Mouse (Mus musculus): ENCODE data around the gene Dennd1a. TPM values are rescaled to one million over a fixed set of nuclear protein-coding genes. Genes with fewer than 3 reads are reported as not detected.

The Dennd1a gene
- polyA plus RNA-seq, 1 experiment from 2014 or later = 3.8 TPM

- H3K27ac ChIP-seq (ENCODE audit: low read depth) = no peak overlapping the region
- H3K9ac ChIP-seq (replicated peaks) = no peak overlapping the region
- H3K36me3 ChIP-seq (replicated peaks; ENCODE audit: insufficient read depth, low read length) = no peaks in the 10 kb centered on the region
- ATAC-seq (no peak), DNase-seq (no peak)
- no peak overlapping the region for H3K4me3 ChIP-seq (ENCODE audit: low read depth, low read length)
- H3K9me3 ChIP-seq (ENCODE audit: low read length) = no peaks in the 10 kb centered on the region
- 73% methylated on average over 5 of the region's 5 CpGs for WGBS (ENCODE audit: insufficient replicate concordance)
- H3K4me2 ChIP-seq (ENCODE audit: low read depth, low read length) = no peak overlapping the region
- H3K4me1 ChIP-seq (ENCODE audit: insufficient read depth) = no peaks in the 10 kb centered on the region
- H3K27me3 ChIP-seq (ENCODE audit: insufficient read depth, low read length) = no peaks in the 10 kb centered on the region
- TF ChIP-seq CTCF (IDR thresholded peaks at IDR 0.05; ENCODE audit: low read depth) = no peak
- no peak for TF ChIP-seq EP300 (IDR thresholded peaks at IDR 0.05; ENCODE audit: low read depth)
Measured at GRCm38 (mm10) chr2:37867387-37867786, 419.8 kb downstream of the Dennd1a start.

GRCm38 (mm10) chr2:37857472-37857871 lies 429.7 kb downstream of the Dennd1a start:
- no peak for ATAC-seq
- DNase-seq = no peak
- Histone ChIP-seq H3K4me2 (ENCODE audit: low read depth, low read length) (no peak overlapping the region), H3K4me1 (ENCODE audit: insufficient read depth) (peaks cover 2% of the 10 kb centered on the region; the same call in 1 of the 2 replicates), H3K9me3 (ENCODE audit: low read length) (no peaks in the 10 kb centered on the region), H3K27ac (ENCODE audit: low read depth) (no peak overlapping the region), H3K27me3 (ENCODE audit: insufficient read depth, low read length) (no peaks in the 10 kb centered on the region), H3K4me3 (ENCODE audit: low read depth, low read length) (no peak overlapping the region), H3K36me3 (replicated peaks; ENCODE audit: insufficient read depth, low read length) (0 out of 2 replicates have a peak, but pooled peaks cover 3% of the 10 kb centered on the region), H3K9ac (replicated peaks) (no peak overlapping the region)
- WGBS (ENCODE audit: insufficient replicate concordance) = 81% methylated on average over 1 of the region's 1 CpGs
- TF ChIP-seq CTCF (IDR thresholded peaks at IDR 0.05; ENCODE audit: low read depth) = no peak

- no peaks in the 10 kb centered on the region for H3K27me3 ChIP-seq (ENCODE audit: insufficient read depth, low read length)
- ATAC-seq (peak; percentile 67), DNase-seq (no peak)
- H3K4me3 ChIP-seq (ENCODE audit: low read depth, low read length) = no peak overlapping the region
- WGBS (ENCODE audit: insufficient replicate concordance) = 58% methylated on average over 3 of the region's 3 CpGs
- TF ChIP-seq CTCF (IDR thresholded peaks at IDR 0.05; ENCODE audit: low read depth) = no peak
- TF ChIP-seq EP300 (IDR thresholded peaks at IDR 0.05; ENCODE audit: low read depth) = no peak
- H3K4me1 ChIP-seq (ENCODE audit: insufficient read depth) = peaks cover 2% of the 10 kb centered on the region; the same call in 1 of the 2 replicates
- no peak overlapping the region for H3K4me2 ChIP-seq (ENCODE audit: low read depth, low read length)
- 0 out of 2 replicates have a peak, but pooled peaks cover 3% of the 10 kb centered on the region for H3K36me3 ChIP-seq (replicated peaks; ENCODE audit: insufficient read depth, low read length)
- H3K9ac ChIP-seq (replicated peaks) = no peak overlapping the region
- no peaks in the 10 kb centered on the region for H3K9me3 ChIP-seq (ENCODE audit: low read length)
- no peak overlapping the region for H3K27ac ChIP-seq (ENCODE audit: low read depth)
Measured at GRCm38 (mm10) chr2:37856955-37857354, 430.2 kb downstream of the Dennd1a start.

GRCm38 (mm10) chr2:37855226-37855625 lies 432.0 kb downstream of the Dennd1a start:
- no peak overlapping the region for H3K4me2 ChIP-seq (ENCODE audit: low read depth, low read length)
- ATAC-seq (no peak), DNase-seq (no peak)
- peaks cover 2% of the 10 kb centered on the region; the same call in 1 of the 2 replicates for H3K4me1 ChIP-seq (ENCODE audit: insufficient read depth)
- H3K9ac ChIP-seq (replicated peaks) = no peak overlapping the region
- no peak overlapping the region for H3K4me3 ChIP-seq (ENCODE audit: low read depth, low read length)
- H3K9me3 ChIP-seq (ENCODE audit: low read length) = no peaks in the 10 kb centered on the region
- H3K27me3 ChIP-seq (ENCODE audit: insufficient read depth, low read length) = no peaks in the 10 kb centered on the region
- H3K36me3 ChIP-seq (replicated peaks; ENCODE audit: insufficient read depth, low read length) = 0 out of 2 replicates have a peak, but pooled peaks cover 6% of the 10 kb centered on the region
- H3K27ac ChIP-seq (ENCODE audit: low read depth) = no peak overlapping the region
- 76% methylated on average over 2 of the region's 2 CpGs for WGBS (ENCODE audit: insufficient replicate concordance)
- TF ChIP-seq EP300 (IDR thresholded peaks at IDR 0.05; ENCODE audit: low read depth) = no peak
- no peak for TF ChIP-seq CTCF (IDR thresholded peaks at IDR 0.05; ENCODE audit: low read depth)

- H3K4me1 ChIP-seq (ENCODE audit: insufficient read depth) = peaks cover 2% of the 10 kb centered on the region; the same call in 1 of the 2 replicates
- H3K4me2 ChIP-seq (ENCODE audit: low read depth, low read length) = no peak overlapping the region
- H3K27me3 ChIP-seq (ENCODE audit: insufficient read depth, low read length) = no peaks in the 10 kb centered on the region
- TF ChIP-seq EP300 (IDR thresholded peaks at IDR 0.05; ENCODE audit: low read depth) = no peak
- TF ChIP-seq CTCF (IDR thresholded peaks at IDR 0.05; ENCODE audit: low read depth) = no peak
- 70% methylated on average over 1 of the region's 1 CpGs for WGBS (ENCODE audit: insufficient replicate concordance)
- H3K4me3 ChIP-seq (ENCODE audit: low read depth, low read length) = no peak overlapping the region
- ATAC-seq = no peak
- H3K9me3 ChIP-seq (ENCODE audit: low read length) = no peaks in the 10 kb centered on the region
- DNase-seq = no peak
- H3K9ac ChIP-seq (replicated peaks) = no peak overlapping the region
- 0 out of 2 replicates have a peak, but pooled peaks cover 6% of the 10 kb centered on the region for H3K36me3 ChIP-seq (replicated peaks; ENCODE audit: insufficient read depth, low read length)
- no peak overlapping the region for H3K27ac ChIP-seq (ENCODE audit: low read depth)
Measured at GRCm38 (mm10) chr2:37853878-37854435, 433.2 kb downstream of the Dennd1a start.

- H3K4me2 ChIP-seq (ENCODE audit: low read depth, low read length) = no peak overlapping the region
- H3K9me3 ChIP-seq (ENCODE audit: low read length) = no peaks in the 10 kb centered on the region
- no peak overlapping the region for H3K27ac ChIP-seq (ENCODE audit: low read depth)
- no peak overlapping the region for H3K4me3 ChIP-seq (ENCODE audit: low read depth, low read length)
- DNase-seq = no peak
- TF ChIP-seq EP300 (IDR thresholded peaks at IDR 0.05; ENCODE audit: low read depth) (no peak), CTCF (IDR thresholded peaks at IDR 0.05; ENCODE audit: low read depth) (no peak)
- no peaks in the 10 kb centered on the region for H3K4me1 ChIP-seq (ENCODE audit: insufficient read depth)
- no peaks in the 10 kb centered on the region for H3K27me3 ChIP-seq (ENCODE audit: insufficient read depth, low read length)
- WGBS (ENCODE audit: insufficient replicate concordance) = 90% methylated on average over 1 of the region's 1 CpGs
- ATAC-seq = no peak
- no peak overlapping the region for H3K9ac ChIP-seq (replicated peaks)
- H3K36me3 ChIP-seq (replicated peaks; ENCODE audit: insufficient read depth, low read length) = 0 out of 2 replicates have a peak, but pooled peaks cover 4% of the 10 kb centered on the region
Measured at GRCm38 (mm10) chr2:37850626-37851025, 436.6 kb downstream of the Dennd1a start.

Measured in liver, postnatal 0 days (tissue).